ENCODE assay signal across 29 mouse cellular contexts in genomic region chr6:120249831-120250230, GRCm38 (mm10). TPM values are rescaled to one million over a fixed set of nuclear protein-coding genes. Genes with fewer than 3 reads are reported as not detected.
DNase-seq lines count a peak whose midpoint lies in the region; ATAC-seq lines count a peak whose summit lies in the region.
"Had no signal": no experiment of that assay in that cellular context is flagged by ENCODE, and none has a peak within 500 bp of the region (broad histone marks: within the 10 kb centered on the region; RNA-seq: fewer than 3 reads in every experiment).

No protein-coding gene starts in this region.

- H3K27ac ChIP-seq in kidney, embryonic 14.5 days (ENCODE audit: low read depth, low read length): no peak overlapping the region
- H3K27ac ChIP-seq: embryonic facial prominence, embryonic 13.5 days; embryonic facial prominence, embryonic 15.5 days; forebrain, embryonic 10.5 days; forebrain, embryonic 12.5 days had no signal

- peak; percentile 44 for DNase-seq in kidney, adult 11 months
- peak; percentile 54 to 58 for DNase-seq in kidney, adult 8-10 months
- no peak for DNase-seq in kidney, postnatal 4 days
- peak; percentile 25 for DNase-seq in kidney, postnatal 14 days
- DNase-seq in kidney, adult 18-20 months: no peak
- DNase-seq in kidney, postnatal 36 days: peak; percentile 64 to 67
- DNase-seq: adrenal gland, adult 8-10 months; adrenal gland, postnatal 14 days; adrenal gland, postnatal 36 days; B cell, adult 2 months; cerebellum, adult 11 months; cerebellum, adult 18-20 months; cerebellum, adult 8-10 months; cerebellum, adult 9-11 months; cerebellum, postnatal 14 days; cerebellum, postnatal 36 days; embryo, embryonic 11 days had no signal

- no peaks in the 10 kb centered on the region for H3K36me3 ChIP-seq in kidney, embryonic 14.5 days (ENCODE audit: control insufficient read depth, insufficient read depth, low read length)
- H3K36me3 ChIP-seq: embryonic facial prominence, embryonic 13.5 days; embryonic facial prominence, embryonic 15.5 days; forebrain, embryonic 10.5 days; forebrain, embryonic 12.5 days; G1E had no signal

- no peak overlapping the region for H3K4me3 ChIP-seq in kidney, embryonic 14.5 days (ENCODE audit: low read length)
- H3K4me3 ChIP-seq: embryonic facial prominence, embryonic 13.5 days; embryonic facial prominence, embryonic 15.5 days; erythroblast, embryonic 14.5 days; forebrain, embryonic 10.5 days; forebrain, embryonic 12.5 days had no signal

- ATAC-seq in kidney, embryonic 14.5 days (ENCODE audit: low FRiP score, low TSS enrichment): no peak
- ATAC-seq: activated CD4-positive, CD25-positive, alpha-beta regulatory T cell, adult 4 months; CD4-positive, CD25-positive, alpha-beta regulatory T cell, adult 4 months; forebrain, embryonic 14.5 days; Patski had no signal

- no peak overlapping the region for H3K9ac ChIP-seq in kidney, embryonic 14.5 days (ENCODE audit: low read depth, low read length)
- H3K9ac ChIP-seq: embryonic facial prominence, embryonic 13.5 days; embryonic facial prominence, embryonic 15.5 days; forebrain, embryonic 12.5 days had no signal

- no peaks in the 10 kb centered on the region for H3K27me3 ChIP-seq in kidney, embryonic 14.5 days (ENCODE audit: control insufficient read depth, insufficient read depth, low read length)
- H3K27me3 ChIP-seq: CH12.LX; embryonic facial prominence, embryonic 13.5 days; embryonic facial prominence, embryonic 15.5 days; forebrain, embryonic 12.5 days; Patski had no signal

- WGBS in kidney, embryonic 14.5 days: 75% methylated on average over 5 of the region's 5 CpGs

- no peaks in the 10 kb centered on the region for H3K9me3 ChIP-seq in kidney, embryonic 14.5 days (ENCODE audit: control insufficient read depth, low read length)
- H3K9me3 ChIP-seq: embryonic facial prominence, embryonic 13.5 days; embryonic facial prominence, embryonic 15.5 days; forebrain, embryonic 10.5 days; forebrain, embryonic 12.5 days; G1E had no signal

- no peak overlapping the region for H3K4me2 ChIP-seq in kidney, embryonic 14.5 days (replicated peaks; ENCODE audit: low read depth, low read length)
- H3K4me2 ChIP-seq: embryonic facial prominence, embryonic 13.5 days; embryonic facial prominence, embryonic 15.5 days; forebrain, embryonic 12.5 days had no signal

- 0 out of 2 replicates have a peak, but pooled peaks cover 2% of the 10 kb centered on the region for H3K4me1 ChIP-seq in kidney, embryonic 14.5 days (ENCODE audit: control insufficient read depth, insufficient read depth, low read length)
- H3K4me1 ChIP-seq: embryonic facial prominence, embryonic 13.5 days; embryonic facial prominence, embryonic 15.5 days; forebrain, embryonic 12.5 days had no signal

RNA-seq across cellular contexts. Expression of gene D330020A13Rik, which starts 44.3 kb away (rescaled TPM):
- 0.22 and 0.49 TPM in 2 replicates for polyA plus RNA-seq in kidney, embryonic 14.5 days (2014; fragmentation: Nextera tagmentation; extraction: Ambion mirVana)
- polyA plus RNA-seq: activated CD4-positive, CD25-positive, alpha-beta regulatory T cell, adult 4 months; CD4-positive, CD25-positive, alpha-beta regulatory T cell, adult 4 months; erythroblast, embryonic 14.5 days; forebrain, embryonic 10.5 days; forebrain, embryonic 12.5 days; forebrain, embryonic 14.5 days; G1E had no signal

RNA-seq across cellular contexts. Expression of gene B4galnt3, which starts 44.5 kb away (rescaled TPM):
- polyA plus RNA-seq in kidney, embryonic 14.5 days (2014; fragmentation: Nextera tagmentation; extraction: Ambion mirVana): 0.45 and 1.1 TPM in 2 replicates
- polyA plus RNA-seq: CD4-positive, CD25-positive, alpha-beta regulatory T cell, adult 4 months; forebrain, embryonic 14.5 days; G1E had no signal

Comparison
In these comparisons a context has a peak if more than half of its experiments do, and no peak if none do; other contexts are left out.
1. DNase-seq: peak in kidney, adult 11 months (single experiment), kidney, adult 8-10 months (2 of 2), kidney, postnatal 14 days (single experiment) and kidney, postnatal 36 days (2 of 2); none in kidney, postnatal 4 days (0 of 2) and kidney, adult 18-20 months (single experiment).